Mouse (Mus musculus) myocyte (in vitro differentiated cells): ENCODE results near the gene Fus.
A peak's percentile ranks its signal among the peaks of the same experiment; 100 is the strongest.

Experiments used
- CEBPB ChIP-seq: IDR thresholded peaks from 2 replicates; pipeline ENCODE4 v1.6.1; 2011; ENCODE audit warnings: mild to moderate bottlenecking, moderate library complexity; ENCODE audit not compliant: poor library complexity, insufficient read depth, severe bottlenecking
- E2F4 ChIP-seq: IDR thresholded peaks from one replicate; pipeline ENCODE4 v1.6.1; 2011; ENCODE audit warnings: mild to moderate bottlenecking, control low read depth, moderate library complexity; ENCODE audit not compliant: insufficient read depth
- MAX ChIP-seq: IDR thresholded peaks from one replicate; pipeline ENCODE4 v1.6.1; 2011; ENCODE audit warnings: low read depth, mild to moderate bottlenecking, control low read depth
- MYOG ChIP-seq, 3 experiments: IDR thresholded peaks; one replicate each; pipeline ENCODE4 v1.6.1; 2011; ENCODE audit warnings: control low read depth in 2 of 3, low read depth in 2 of 3, mild to moderate bottlenecking in 2 of 3; ENCODE audit not compliant: insufficient read length in 2 of 3, control insufficient read depth in 1 of 3, insufficient read depth in 1 of 3
- POLR2A ChIP-seq: IDR thresholded peaks from one replicate; pipeline ENCODE4 v1.6.1; 2011; ENCODE audit warnings: low read depth, mild to moderate bottlenecking, control low read depth, moderate library complexity; ENCODE audit not compliant: insufficient read length
- POLR2AphosphoS2 ChIP-seq: IDR thresholded peaks from one replicate; pipeline ENCODE4 v1.6.1; 2011; ENCODE audit warnings: low read depth, control low read depth; ENCODE audit not compliant: insufficient read length
- REST ChIP-seq: IDR thresholded peaks from one replicate; pipeline ENCODE4 v1.6.1; 2011; ENCODE audit warnings: mild to moderate bottlenecking, control low read depth, moderate library complexity; ENCODE audit not compliant: insufficient read depth, insufficient read length
- TCF12 ChIP-seq: IDR thresholded peaks from one replicate; pipeline ENCODE4 v1.6.1; 2011; ENCODE audit warnings: mild to moderate bottlenecking, control low read depth; ENCODE audit not compliant: poor library complexity, insufficient read depth, severe bottlenecking
- TCF3 ChIP-seq: IDR thresholded peaks from one replicate; pipeline ENCODE4 v1.6.1; 2011; ENCODE audit warnings: low read depth, control low read depth; ENCODE audit not compliant: insufficient read length
- USF1 ChIP-seq: IDR thresholded peaks from one replicate; pipeline ENCODE4 v1.6.1; 2011; ENCODE audit warnings: low read depth, mild to moderate bottlenecking, control low read depth, moderate library complexity

DNA sequence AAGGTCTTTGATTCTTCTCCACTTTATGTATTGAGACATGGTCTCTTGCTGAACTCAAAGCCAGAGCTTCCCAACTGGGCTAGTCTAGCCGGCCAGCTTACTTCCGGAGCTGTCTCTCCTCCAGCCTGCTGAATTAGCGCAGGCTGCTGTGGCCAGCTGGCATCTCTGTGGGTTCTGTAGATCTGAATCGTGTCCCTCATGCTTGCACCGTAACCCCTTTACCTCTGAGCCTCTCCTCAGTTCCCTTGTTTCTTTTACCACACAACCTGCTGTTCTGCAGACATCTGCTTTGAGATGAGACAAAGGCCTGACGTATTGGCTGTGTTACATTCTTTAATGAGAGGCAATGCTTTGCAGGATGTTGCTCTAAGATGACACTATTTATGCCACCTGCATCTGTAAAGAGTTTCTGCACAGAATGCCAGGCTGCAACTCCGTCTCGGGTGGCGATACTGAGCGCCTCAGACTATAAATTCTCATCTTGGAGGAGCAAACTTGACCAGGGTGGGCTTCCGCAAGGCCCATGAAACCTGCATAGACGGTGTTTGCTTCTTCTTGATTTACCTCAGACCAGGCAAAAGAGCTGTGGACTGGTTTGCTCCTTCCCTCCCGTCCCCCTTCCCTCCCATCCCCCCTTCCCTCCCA lies 45.0 kb downstream of the Fus start:
- TF ChIP-seq POLR2A, result no peak
- TF ChIP-seq MYOG (IDR thresholded peaks at IDR 0.05; ENCODE audit: control insufficient read depth in 1 of 3, insufficient read depth in 1 of 3, insufficient read length in 2 of 3, low read depth in 2 of 3), result no peak
- no peak for TF ChIP-seq REST
- no peak for TF ChIP-seq CEBPB
- TF ChIP-seq POLR2AphosphoS2, result peak; percentile 48
- TF ChIP-seq TCF12, result no peak
- TF ChIP-seq MAX, result no peak
- TF ChIP-seq E2F4, result no peak
- no peak for TF ChIP-seq USF1
- no peak for TF ChIP-seq TCF3
